Mouse (Mus musculus) lung, postnatal 0 days (tissue): ENCODE measurements at regions not wholly inside any gene's neighbourhood (a gene's known extent, or its start where the extent isn't known, plus 50 kb on each side); places are given as distances from the start of the nearest gene placed in this dataset.

Experiments
- CTCF ChIP-seq: IDR thresholded peaks from 2 replicates; pipeline ENCODE4 v1.5.1; 2016; ENCODE audit warnings: antibody characterized with exemption, mild to moderate bottlenecking
- EP300 ChIP-seq: IDR thresholded peaks from 2 replicates; pipeline ENCODE4 v1.6.1; 2016; ENCODE audit warnings: antibody characterized with exemption, mild to moderate bottlenecking, control low read depth

DNA sequence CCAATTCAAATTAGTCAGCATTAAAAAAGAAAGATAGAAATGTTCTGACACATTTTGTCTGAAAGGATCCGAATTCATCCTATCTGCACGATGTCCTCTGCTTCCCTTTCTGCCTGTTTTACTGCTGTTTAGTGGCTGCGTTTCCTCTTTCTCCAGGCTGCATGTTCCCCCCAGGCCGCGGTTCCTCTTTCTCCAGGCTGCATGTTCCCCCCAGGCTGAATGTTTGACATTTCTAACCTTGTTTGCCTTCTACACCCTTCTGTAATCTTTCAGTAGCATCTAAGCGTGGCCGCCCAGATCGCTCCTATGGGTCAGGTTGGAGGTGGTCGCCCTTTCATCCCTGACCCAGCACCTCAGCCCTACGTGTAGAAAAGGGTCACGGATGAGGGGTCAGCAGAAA, 89.6 kb upstream of the Mdm1 start:
- TF ChIP-seq CTCF (no peak), EP300 (no peak)
